Mouse (Mus musculus) 3134 (cell line): ENCODE data around the gene Fam83e.

Source experiments
- DNase-seq: peaks from one replicate; pipeline ENCODE4 v3.0.0-alpha.2; 2011; ENCODE audit warnings: low spot score; ENCODE audit not compliant: insufficient read length; ENCODE audit errors: extremely low read depth

The Fam83e gene

DNA sequence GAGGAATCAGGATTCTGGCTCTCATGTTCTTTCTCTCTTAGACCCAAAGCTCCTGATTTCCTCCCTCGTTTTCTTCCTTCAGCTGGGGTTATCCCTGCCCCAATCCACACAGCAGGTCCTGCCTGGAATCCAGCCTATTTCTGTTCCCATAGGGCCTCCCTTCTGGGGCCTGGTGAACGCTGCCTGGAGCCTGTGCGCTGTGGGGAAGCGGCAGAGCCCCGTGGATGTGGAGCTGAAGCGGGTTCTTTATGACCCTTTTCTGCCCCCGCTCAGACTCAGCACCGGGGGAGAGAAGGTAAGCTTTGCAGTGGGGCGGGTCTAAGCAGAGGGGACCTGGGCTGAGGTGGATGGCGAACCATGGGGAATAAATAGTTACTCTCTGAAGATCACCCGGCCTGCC lies 19.9 kb upstream of the Fam83e start:
- peak; percentile 71 for DNase-seq

DNA sequence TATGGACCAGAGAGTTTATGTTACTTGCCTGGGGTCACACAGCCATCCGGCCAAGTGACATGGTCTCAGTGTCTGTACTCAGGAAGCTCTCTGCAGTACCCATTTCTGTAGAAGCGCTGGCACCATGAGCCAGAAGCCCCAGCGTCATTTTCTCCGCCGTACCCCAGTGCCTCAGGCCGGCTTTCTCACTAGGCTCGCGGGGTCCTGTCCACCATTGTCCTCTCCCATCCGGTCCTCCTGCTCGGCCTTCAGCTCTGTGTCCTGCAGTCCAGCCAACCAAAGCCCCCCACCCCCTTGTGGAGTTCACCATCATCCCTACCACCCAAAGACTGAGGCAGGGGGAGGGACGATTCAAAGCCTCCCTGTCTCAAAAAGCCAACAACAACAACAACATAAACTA lies 19.4 kb upstream of the Fam83e start:
- no peak for DNase-seq

DNA sequence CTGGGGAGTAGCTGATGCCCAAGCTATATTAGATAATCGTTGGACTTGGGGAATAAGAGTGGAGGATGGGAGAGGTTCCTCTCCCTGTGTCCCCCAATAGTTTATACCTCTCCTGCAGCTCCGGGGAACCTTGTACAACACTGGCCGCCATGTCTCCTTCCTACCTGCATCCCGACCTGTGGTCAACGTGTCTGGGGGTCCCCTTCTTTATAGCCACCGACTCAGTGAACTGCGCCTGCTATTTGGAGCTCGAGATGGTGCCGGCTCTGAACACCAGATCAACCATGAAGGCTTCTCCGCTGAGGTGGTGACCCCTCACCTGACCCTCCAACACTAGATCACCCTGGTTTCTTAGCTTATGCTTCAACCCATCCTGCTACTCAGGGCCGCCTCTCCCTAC lies 18.7 kb upstream of the Fam83e start:
- DNase-seq: no peak

DNA sequence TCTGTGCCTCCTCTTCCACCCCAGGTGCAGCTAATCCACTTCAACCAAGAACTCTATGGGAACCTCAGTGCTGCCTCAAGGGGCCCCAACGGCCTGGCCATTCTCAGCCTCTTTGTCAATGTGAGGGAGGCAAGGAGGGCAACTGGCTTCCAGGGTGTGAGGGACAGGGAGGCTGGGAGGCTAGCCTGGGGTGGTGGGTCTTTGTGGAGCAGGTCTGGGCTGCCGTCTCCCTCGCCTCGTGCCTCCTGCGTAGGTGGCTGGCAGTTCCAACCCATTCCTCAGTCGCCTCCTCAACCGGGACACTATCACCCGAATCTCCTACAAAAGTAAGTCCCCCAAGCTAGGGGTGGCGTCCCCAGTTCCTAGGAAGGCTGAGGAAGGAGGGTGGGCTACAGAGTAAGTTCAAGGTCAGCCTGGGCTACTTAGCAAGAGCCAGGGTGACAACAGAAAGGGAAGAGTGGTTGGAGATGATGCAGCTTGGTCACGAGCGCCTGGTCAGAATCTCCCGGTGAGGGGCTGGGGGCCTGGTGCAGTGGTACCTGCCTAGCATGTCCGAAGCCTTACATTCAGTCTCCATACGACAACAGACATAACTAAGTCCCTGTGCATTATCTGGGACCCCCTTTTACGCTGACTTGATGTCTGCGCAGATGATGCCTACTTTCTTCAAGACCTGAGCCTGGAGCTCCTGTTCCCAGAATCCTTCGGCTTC lies 18.0 kb upstream of the Fam83e start:
- DNase-seq: no peak

DNA sequence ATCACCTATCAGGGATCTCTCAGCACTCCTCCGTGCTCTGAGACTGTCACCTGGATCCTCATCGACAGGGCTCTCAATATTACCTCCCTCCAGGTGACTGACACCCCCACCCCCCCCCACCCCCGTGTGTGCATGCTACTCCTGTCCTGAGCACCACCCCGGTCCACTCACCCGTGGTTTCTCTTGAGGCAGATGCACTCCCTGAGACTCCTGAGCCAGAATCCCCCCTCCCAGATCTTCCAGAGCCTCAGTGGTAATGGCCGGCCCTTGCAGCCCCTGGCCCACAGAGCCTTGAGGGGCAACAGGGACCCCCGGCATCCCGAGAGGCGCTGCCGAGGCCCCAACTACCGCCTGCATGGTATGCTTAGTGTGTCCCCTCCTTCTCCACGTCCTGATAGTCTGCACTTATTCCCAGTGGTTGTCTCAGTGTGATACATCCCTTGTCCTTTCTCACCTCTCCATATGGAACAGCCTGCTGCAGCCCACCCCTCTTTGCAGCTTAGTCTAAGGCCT lies 17.4 kb upstream of the Fam83e start:
- DNase-seq: no peak

DNA sequence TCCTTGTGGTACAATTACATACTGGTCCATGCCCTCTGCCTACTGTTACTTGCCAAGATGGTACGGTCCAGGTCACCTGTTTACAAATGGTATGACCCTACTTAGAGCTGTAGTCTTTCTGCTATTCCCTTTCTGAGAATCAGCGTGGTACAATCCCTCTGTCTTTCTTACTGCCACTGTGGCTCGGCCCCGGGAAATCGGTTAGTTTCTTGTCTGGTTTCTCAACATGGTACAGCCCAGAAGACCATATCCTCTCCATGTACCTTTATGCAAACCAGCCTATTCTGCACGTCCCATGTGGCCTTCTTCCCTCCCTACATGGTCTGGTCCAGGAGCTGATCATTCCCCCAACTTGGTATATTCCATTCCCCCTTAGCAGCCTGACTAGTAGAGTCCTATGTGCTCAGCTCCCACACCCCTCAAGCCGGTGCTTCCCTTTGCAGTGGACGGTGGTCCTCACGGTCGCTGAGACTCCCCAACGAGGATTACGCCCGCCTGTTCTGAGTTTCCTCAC lies 16.9 kb upstream of the Fam83e start:
- peak; percentile 70 for DNase-seq

DNA sequence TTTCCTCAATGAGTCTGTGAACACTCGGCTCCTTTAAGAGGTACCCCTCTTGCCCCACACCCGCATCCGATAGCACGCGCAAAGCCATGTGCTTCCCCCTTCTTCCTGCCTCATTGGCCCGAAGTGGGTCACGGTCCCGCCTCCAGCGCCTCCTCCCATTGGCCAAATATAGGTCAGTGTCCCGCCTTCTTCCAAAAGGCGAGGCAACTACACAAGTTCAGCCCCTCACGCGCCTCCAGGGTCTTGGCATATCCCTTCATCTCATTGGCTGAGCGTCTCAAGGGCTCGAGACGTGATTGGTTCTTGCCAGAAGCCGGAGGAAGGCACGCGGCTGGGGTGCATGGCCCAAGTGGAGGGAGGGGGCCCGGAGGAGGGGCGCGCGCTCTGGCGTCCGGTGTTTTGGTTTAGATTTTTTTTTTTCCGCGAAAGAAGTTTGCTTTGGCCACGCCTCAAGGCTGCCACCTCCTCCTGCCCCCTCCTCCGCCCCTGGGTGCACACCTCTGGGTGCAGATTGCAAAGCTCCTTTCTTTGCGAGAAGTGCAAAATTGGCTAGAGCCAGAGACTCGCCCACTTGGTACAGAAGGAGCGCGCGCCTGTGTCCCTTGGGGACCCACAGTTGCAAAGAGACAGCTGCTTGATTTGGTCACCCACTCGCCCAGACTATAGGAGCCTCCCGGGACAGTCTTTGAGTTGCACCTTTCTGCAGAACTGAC lies 16.1 kb upstream of the Fam83e start, which contains the start of gene Dbp:
Gene Dbp, plus strand, starts transcription at position 359 of the 713 bp plus-strand sequence.
- DNase-seq: peak; percentile 97

DNA sequence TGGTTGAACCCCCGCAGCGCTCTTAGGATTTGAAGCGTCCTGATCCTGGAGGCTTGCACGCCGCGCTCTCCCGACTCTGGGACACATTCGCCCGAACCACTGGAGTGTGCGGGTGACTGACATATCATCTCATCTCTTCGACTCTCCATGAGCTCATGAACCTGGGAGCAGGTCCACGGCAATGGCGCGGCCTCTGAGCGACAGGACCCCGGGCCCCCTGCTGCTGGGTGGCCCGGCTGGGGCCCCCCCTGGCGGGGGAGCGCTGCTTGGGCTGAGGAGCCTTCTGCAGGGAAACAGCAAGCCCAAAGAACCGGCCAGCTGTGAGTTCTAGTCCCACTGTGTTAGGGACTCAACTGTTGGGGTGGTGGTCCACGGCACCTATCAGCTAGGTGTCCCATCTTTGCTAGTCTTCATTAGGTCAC lies 15.6 kb upstream of the Fam83e start:
- no peak for DNase-seq

DNA sequence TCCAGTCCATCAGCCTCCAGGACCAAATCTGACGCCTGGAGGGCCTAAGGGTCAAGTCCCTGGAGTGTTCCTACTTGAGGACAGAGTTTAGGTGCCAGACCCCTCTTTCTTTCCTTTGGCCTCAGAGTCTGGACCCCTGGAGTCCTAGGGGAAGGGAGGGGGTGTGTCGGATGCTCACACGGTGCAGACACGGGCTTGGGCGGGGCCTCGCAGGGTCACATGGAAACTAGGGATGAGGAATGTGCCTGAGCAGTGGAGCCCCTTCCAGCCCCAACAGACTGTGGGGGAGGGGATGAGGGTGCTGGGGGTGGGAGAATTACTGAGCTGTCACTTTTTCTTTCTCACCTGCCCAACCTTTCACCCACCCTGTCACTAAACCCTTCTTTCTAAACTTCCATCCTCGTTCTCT lies 15.1 kb upstream of the Fam83e start:
- DNase-seq: peak; percentile 64

DNA sequence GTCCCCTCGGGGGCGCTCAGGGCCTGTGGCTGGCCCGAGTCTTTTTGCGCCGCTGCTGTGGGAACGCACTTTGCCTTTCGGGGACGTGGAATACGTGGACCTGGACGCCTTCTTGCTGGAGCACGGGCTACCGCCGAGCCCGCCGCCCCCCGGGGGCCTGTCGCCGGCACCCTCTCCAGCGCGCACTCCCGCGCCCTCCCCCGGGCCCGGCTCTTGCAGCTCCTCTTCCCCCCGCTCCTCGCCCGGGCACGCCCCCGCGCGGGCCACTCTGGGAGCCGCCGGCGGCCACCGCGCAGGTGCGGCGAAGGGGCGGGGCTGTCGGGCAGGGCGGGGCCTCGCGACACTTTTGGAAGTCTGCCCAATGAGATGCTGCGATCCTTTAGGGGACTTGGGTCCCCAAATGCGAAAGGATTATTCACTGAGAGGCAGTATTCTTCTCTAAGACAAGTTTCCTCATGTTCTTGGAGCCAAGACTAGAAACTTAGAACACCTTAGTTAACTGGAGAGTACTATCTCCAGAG lies 14.2 kb upstream of the Fam83e start:
- DNase-seq: peak; percentile 84

DNA sequence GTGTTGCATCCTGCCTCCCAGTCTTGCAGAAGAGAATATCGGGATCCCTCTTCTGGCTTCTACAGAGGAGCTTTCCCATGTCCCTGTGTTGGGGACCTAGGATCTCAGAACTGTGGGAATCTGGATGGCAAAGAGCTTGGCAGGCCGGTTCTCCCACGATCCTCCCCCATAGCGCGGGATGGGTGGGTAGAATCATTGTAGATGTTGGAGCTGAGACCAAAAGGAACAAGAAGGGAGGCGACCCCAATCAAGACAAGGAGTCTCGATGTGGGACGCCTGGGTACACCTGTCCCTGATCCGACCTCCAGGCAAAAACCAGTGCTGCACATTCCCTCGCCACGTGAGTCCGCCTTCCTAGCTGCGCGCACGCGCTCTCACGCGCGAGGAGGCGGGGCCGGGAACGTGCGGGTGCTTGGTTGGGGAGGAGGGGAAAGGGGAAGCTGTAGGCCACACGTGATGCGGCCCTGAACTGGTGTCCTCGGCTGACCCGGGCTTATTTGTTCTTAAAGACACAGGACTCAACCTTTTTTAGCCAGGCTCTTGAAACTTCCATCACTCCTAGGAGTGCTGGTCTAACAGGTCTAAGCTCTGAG lies 13.5 kb upstream of the Fam83e start:
- peak; percentile 95 for DNase-seq

DNA sequence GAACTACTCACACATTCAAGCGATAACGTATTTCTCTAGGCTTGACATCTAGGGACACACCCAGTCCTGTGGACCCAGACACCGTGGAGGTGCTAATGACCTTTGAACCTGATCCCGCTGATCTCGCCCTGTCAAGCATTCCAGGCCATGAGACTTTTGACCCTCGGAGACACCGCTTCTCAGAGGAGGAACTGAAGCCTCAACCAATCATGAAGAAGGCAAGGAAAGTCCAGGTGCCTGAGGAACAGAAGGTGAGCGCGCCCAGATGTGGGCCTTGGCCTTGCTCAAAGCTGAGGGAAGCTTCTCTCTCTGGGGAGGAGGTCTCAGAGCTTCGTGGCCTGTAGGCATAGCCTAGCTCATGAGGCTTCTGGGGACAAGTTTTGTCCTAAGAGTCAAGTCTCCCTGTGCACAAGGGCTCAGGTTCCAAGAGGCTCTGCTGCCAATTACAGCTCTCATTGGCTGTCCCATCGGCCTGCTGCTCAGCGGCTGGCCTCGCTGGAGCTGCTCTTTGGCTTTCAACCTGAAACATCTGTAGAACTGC lies 12.7 kb upstream of the Fam83e start:
- DNase-seq: no peak

DNA sequence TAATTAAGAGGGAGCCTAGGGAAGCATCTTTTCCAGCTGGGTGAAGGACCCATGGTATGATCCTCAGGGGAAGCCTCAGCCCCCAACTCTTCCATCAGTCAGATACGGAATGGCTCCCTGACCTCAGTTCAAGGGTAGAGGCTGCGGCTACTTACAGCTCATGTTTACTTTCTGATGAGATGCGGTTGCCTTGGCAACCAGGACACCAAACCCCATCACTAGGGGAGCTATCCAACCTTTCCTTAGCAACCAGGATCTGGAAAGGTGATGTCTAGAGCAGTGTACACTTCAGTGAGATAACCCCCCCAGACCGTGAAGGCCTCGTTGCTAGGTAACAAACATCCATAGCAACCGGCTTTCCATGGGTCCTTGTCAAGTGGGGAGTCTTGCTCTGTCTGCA lies 12.0 kb upstream of the Fam83e start:
- DNase-seq: no peak

DNA sequence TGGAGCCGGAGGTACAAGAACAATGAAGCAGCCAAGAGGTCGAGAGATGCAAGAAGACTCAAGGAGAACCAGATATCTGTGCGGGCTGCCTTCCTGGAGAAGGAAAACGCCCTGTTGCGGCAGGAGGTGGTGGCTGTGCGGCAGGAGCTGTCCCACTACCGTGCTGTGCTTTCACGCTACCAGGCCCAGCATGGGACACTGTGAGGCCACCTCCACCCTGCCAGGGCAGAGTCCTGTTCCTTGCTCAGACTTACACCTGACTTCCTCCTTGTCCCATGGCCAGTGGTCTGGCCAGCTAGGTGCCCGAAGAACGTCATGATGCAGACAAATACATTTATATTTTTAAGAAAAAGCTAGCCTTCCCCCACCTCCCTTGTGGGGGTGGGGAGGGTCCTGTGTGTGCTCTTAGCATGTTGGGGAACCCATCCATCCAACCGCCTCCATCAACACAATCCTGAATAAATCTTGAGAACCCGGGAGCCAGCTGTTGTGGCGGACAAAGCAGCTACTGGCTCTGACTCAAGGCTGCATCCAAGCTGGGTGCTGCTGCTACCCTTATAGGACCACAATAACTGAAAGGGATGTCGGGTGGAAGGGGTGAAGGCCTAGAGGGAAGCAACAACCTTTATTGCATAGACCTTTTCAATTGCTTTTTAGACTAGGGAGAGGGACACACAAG lies 11.2 kb upstream of the Fam83e start:
- DNase-seq: no peak

DNA sequence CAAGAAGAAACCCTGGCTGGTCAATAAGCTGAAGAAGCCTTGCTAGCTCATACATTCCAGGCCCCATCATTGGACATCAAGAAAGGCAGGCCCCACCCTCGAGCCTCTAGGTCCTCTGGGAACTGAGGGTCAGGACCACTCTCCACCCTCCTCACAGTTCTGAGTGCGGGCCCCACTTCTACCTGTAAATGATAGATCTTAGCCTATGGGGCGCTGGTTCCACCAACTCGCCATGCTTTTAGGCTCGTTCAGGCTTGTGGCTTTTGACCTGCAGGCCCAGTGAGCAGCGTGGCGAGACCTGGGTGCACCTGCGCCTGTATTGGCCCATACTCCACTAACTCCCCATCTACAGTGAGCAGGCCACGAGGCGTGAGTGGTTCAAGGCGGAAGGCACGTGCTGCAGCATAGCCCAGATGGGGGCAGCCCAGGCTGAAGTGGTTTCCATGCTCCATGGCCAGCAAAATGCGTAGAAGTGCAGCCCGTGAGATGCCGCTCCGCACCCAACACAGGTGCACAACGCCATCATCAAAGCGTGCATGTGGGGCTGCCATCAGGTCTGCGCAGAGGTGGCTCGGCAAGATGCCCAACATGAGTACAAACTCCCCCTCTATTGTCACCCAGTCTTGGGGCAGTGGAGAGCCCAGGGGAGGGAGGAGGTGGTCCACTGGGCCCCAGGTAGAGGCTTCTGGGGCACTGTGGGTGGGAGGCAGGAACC lies 10.4 kb upstream of the Fam83e start:
- DNase-seq: no peak

DNA sequence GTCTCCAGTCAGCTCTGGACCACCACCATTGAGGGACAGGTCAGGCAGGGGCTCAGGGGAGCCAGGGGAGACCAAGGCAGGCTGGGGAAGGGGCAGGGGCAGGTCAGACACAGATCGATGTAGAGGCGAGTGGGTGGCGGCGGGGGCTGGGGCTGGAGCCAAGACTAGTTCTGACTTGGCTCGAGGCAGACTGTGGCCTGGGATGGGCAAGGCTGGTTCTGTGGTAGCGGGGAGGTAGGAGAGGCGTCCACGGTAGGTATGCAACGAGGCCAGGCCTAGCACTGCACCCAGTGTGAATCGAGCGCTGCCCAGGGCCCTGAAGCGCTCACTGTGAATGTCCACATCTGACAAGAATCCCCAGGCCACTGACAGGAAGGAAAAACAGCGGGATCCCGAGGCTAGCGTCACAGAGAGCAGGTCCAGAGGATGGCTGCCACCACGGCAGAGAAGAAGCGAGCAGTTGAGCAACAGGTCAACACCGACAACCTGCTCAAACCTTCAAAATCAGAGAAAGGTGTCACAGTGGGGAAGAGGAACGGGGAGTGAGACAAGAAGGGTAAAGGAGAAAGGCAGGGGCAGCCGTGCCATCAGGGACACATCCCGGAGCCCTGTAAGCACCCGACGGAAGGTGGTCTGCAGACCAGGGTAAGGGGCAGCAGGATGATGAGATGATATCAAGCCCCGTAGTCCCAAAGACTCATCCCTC lies 9.5 kb upstream of the Fam83e start:
- DNase-seq: no peak

DNA sequence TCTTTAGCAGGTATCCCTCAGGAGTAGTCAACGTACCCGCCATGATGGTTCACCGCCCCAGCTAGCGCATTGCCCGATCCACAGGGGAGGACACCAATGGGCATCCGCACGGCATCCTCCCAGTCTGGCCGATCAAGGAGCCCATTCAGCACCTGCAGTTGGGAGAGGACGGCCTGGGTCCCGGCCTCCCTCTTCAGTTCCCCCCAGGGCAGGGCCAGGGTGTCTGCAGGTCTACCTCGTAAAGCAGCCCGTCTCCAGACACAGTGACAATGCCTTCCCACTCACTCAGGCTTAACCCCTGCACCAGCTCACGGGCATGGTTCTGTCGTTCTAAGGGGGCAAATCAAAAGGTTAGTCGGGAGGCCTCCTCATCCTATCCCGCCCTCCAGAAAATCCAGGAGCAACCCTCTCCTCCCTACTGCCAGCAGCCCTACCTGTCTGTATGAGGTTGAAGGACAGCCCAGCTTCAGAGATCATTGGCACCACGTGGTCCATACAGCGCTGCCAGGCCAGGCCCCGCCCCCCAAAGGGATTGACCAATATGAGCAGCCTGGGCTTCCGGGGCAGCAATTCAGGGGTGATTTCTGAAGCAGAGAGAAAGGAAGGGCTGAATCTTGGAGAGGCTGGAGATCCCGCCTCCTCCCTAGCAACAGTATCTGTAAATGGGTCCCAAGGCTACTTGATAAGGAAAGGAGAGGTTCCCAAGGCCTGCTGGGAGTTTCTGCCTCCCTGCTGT lies 8.8 kb upstream of the Fam83e start:
- no peak for DNase-seq

DNA sequence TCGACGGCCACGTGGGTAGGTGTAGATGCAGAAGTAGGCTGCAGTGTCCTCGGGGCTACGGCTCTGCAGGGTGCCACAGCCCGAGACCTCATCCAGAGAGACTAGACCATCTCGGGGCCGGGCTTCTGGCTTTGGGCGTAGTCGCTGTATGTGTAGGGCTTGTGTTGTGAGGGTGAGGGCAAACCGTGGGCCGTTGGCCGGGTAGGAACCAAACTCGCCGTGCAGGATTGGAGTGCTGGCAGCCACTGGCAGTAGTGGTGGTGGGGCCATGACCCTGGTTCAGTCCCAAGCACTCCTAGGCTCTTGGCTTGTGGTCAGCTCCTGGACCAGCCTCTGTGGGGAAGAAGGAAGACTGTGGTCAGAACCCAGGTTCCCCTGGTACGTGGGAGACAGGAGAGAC lies 7.6 kb upstream of the Fam83e start:
- DNase-seq: no peak
